Mouse (Mus musculus) left cerebral cortex, adult 2 months (tissue): ENCODE results near the gene Pacs1. TPM values are rescaled to one million over a fixed set of nuclear protein-coding genes. Genes with fewer than 3 reads are reported as not detected.

Experiments
- DNase-seq, 2 experiments: peaks; one replicate each; pipeline ENCODE4 v3.0.0; 2021 to 2022; ENCODE audit warnings: low spot score in 2 of 2, mixed read lengths in 1 of 2; ENCODE audit errors: extremely low spot score in 1 of 2
- H3K27ac ChIP-seq: fragments of 200-600 bp; 2 replicates; pipeline ENCODE4 v1.8.1; 2022
- H3K4me3 ChIP-seq: fragments of 200-600 bp; 2 replicates; pipeline ENCODE4 v1.8.1; 2022
- CTCF ChIP-seq: fragments of 200-600 bp; IDR thresholded peaks from 2 replicates; pipeline ENCODE4 v1.8.1; 2022; ENCODE audit warnings: antibody characterized with exemption, mild to moderate bottlenecking, moderate library complexity
- intact Hi-C: fragments of 180-260 bp; cut with DNase I; formaldehyde crosslinking; loops from one replicate; pipeline ENCODE4 v1.15.1; 2025
- total RNA-seq, 2 experiments: library from RNA; stranded (reverse); gene quantifications; 2 replicates each; pipeline ENCODE4 v1.2.3; 2021

Gene Pacs1
- total RNA-seq, 2 experiments from 2014 or later: 57.5 to 61.2 TPM

GRCm38 (mm10) chr19:5107556-5108270 lies 165.2 kb downstream of the Pacs1 start:
- no peak for DNase-seq
- intact Hi-C loops: loop anchor here (1.0 kb wide), 1 partner anchor 10 kb away; no protein-coding TSS in a partner anchor
- peak overlapping the region; percentile 48; the same call in 1 of the 2 replicates for H3K27ac ChIP-seq
- no peak overlapping the region for H3K4me3 ChIP-seq
- TF ChIP-seq CTCF: no peak

DNA sequence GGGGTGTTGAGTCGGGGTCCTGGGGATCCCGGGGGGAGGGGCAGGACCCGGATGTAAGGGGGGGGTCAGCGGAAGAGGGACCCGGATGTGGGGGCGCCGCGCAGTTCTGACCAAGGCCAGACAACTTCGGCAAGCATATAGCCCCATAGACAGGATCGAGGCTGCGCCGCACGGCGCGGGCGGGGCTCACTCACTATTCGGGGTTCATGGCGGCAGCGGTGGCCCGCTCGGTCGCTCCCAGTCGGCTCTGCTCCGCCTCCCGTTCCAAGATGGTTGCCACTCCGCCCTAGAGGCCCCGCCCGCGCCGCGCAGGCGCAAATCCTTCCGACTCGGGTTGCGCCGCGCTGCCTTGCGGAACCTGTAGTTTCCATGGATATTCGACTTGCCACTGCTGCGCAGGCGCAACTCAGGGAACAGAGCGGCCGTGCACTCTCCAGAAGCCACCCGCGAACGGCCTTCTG lies 166.2 kb downstream of the Pacs1 start, which contains the start of gene Rab1b:
Gene Rab1b (minus strand): TSS at position 342 of the 461 bp plus-strand sequence.
- Histone ChIP-seq H3K4me3 (peak within 1 kb of the TSS; percentile 93), H3K27ac (peak within 1 kb of the TSS; percentile 100)
- intact Hi-C loops: loop anchor here (1.0 kb wide), 1 partner anchor 11 kb away; no protein-coding TSS in a partner anchor
- DNase-seq: peak; percentile 98
- TF ChIP-seq CTCF: no peak

GRCm38 (mm10) chr19:5106074-5106473 lies 166.8 kb downstream of the Pacs1 start:
- no peak for DNase-seq
- TF ChIP-seq CTCF: no peak
- intact Hi-C loops: no loop called here
- peak overlapping the region; percentile 100 for H3K27ac ChIP-seq
- H3K4me3 ChIP-seq: peak overlapping the region; percentile 93

DNA sequence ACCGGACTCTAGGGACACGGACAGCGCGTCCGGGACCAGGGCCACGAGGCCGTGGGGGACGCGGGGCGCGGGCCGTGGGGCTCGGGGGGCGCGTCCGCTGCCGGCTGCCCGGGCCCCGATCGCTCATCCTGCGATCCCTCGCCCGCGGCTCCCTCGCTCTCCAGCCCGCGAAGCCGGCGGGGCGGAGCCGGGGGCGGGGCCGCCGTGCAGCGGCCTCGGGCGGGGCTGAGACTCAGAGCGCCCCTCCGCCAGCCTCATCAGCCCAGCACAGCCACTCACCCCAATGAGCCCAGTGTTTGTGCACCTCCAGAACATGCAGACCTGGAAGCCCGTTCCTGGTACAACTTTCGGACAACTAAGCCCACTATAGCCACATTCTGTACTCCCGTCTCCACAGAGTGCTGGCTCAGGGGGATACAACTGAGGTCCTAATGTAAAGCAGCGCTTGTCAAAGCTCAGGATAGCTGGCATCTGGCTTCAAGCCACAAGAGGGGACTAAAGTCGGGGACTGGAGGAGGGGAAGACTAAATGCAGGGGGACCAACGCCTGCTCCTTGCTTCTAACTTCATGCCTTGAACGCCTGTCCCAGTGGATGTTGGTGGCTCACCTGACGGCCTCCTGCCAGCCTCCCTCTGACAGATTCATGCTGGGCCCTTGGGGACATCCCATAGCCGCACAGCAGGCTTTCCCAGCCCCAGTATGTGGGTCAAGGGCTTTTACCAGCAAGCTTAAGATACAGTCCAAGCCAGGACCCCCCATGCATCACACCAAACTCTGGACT lies 174.4 kb downstream of the Pacs1 start, which contains the start of gene Cnih2:
Gene Cnih2 (minus strand): TSS at position 159 of the 781 bp plus-strand sequence.
- H3K27ac ChIP-seq: peak within 1 kb of the TSS; percentile 95
- no peak for TF ChIP-seq CTCF
- peak within 1 kb of the TSS; percentile 76 for H3K4me3 ChIP-seq
- intact Hi-C loops: no loop called here
- peak; percentile 79 to 81 for DNase-seq

GRCm38 (mm10) chr19:5097521-5098362 lies 175.2 kb downstream of the Pacs1 start:
- H3K27ac ChIP-seq: peak overlapping the region; percentile 95
- TF ChIP-seq CTCF: no peak
- no peak for DNase-seq
- peak overlapping the region; percentile 76 for H3K4me3 ChIP-seq
- intact Hi-C loops: no loop called here

- no peak for TF ChIP-seq CTCF
- DNase-seq: peak in 1 of 2 experiments; percentile 13
- Histone ChIP-seq H3K4me3 (peak overlapping the region; percentile 76), H3K27ac (peak overlapping the region; percentile 95)
- intact Hi-C loops: no loop called here
Measured at GRCm38 (mm10) chr19:5095887-5096474, 176.9 kb downstream of the Pacs1 start.

GRCm38 (mm10) chr19:5094746-5095417 lies 178.0 kb downstream of the Pacs1 start:
- no peak for TF ChIP-seq CTCF
- peak in 1 of 2 experiments; percentile 28 for DNase-seq
- Histone ChIP-seq H3K4me3 (peak overlapping the region; percentile 76), H3K27ac (peak overlapping the region; percentile 95)
- intact Hi-C loops: loop anchor here (1.0 kb wide), 1 partner anchor 56 kb away; no protein-coding TSS in a partner anchor

- peak overlapping the region; percentile 76 for H3K4me3 ChIP-seq
Measured at GRCm38 (mm10) chr19:5094243-5094632, 178.7 kb downstream of the Pacs1 start.

DNA sequence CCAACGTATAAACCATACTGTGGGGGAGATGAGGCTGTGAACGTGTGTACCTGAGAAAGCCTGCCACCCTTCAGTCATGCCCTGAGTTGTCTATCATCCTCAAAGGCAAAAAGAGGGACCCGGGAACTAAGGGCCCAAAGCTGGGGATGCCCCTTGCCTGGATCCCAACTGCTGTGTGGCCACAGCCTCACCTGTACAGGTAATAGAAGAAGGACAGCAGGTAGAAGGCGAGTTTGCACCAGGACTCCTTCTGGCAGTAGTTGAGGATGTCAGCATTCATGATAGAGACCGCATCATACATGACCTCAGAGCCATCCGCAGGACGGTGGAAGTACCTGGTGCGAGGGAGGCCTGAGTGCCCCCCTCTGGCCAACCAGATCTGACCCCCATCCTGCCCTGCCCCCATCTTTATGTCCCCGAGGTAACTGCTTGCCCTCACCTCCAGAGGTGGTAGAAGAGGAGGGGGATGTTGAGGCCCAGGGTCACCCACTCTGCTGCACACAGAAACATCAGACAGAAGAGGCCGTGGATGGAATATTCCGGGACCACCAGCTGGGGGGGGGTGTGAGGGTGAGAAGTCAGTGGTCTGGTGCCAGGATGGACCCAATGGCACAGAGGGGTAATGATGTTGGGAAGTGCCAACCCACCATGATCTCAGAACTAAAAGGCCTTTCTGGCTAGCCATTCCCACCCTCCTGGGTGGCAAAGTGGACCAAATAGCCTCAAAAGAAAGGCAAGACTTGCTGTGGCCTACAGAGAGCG lies 179.3 kb downstream of the Pacs1 start:
- H3K4me3 ChIP-seq: no peak overlapping the region
- no peak for DNase-seq
- no peak for TF ChIP-seq CTCF
- peak overlapping the region; percentile 78 for H3K27ac ChIP-seq
- intact Hi-C loops: loop anchor here (1.0 kb wide), 1 partner anchor 58 kb away; no protein-coding TSS in a partner anchor

More at GRCm38 (mm10) chr19:5094243-5094632, 178.7 kb downstream of the Pacs1 start:
- peak; percentile 97 to 98 for DNase-seq
- H3K27ac ChIP-seq: peak overlapping the region; percentile 95
- peak; percentile 95 for TF ChIP-seq CTCF
- intact Hi-C loops: loop anchor here (1.0 kb wide), 1 partner anchor 57 kb away; no protein-coding TSS in a partner anchor

DNA sequence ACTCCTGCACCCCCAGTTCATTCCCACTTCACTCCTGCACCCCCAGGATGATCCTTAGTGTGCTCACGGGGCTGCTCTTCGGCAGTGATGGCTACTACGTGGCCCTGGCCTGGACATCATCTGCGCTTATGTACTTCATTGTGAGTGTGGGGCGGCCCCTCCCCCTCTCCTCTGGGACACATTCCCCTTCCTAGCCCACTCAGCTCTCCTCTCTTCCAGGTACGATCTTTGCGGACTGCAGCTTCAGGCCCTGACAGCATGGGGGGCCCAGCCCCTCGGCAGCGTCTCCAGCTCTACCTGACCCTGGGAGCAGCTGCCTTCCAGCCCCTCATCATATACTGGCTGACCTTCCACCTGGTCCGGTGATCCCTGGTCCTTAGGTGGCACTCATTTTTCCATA lies 180.8 kb downstream of the Pacs1 start:
- TF ChIP-seq CTCF: no peak
- intact Hi-C loops: no loop called here
- DNase-seq: peak in 1 of 2 experiments; percentile 15
- H3K27ac ChIP-seq: no peak overlapping the region
- no peak overlapping the region for H3K4me3 ChIP-seq
